In genomic region chr13:15227641-15228040, GRCm38 (mm10) we compare ENCODE assay signal across 16 mouse cellular contexts.
"Had no signal": no experiment of that assay in that cellular context is flagged by ENCODE, and none has a peak within 500 bp of the region (broad histone marks: within the 10 kb centered on the region; RNA-seq: fewer than 3 reads in every experiment).

No protein-coding gene starts in this region.

- H3K4me3 ChIP-seq: midbrain, embryonic 10.5 days; midbrain, embryonic 12.5 days; myocyte; neural tube, embryonic 13.5 days; neural tube, embryonic 15.5 days; stomach, embryonic 15.5 days had no signal

- DNase-seq: lung, adult 18-20 months; lung, embryonic 14.5 days; lung, postnatal 4 days; midbrain, embryonic 14.5 days; right cerebral cortex, postnatal 14 days; thymus, adult 18-20 months; thymus, postnatal 14 days; thymus, postnatal 36 days had no signal

- H3K27ac ChIP-seq: liver, embryonic 14.5 days; midbrain, embryonic 10.5 days; midbrain, embryonic 12.5 days; neural tube, embryonic 13.5 days; neural tube, embryonic 15.5 days; stomach, embryonic 15.5 days had no signal

- H3K9me3 ChIP-seq: midbrain, embryonic 10.5 days; midbrain, embryonic 12.5 days; neural tube, embryonic 13.5 days; neural tube, embryonic 15.5 days; stomach, embryonic 15.5 days had no signal

- H3K4me2 ChIP-seq: lung, embryonic 14.5 days; midbrain, embryonic 12.5 days; neural tube, embryonic 13.5 days; neural tube, embryonic 15.5 days; stomach, embryonic 15.5 days had no signal

- H3K4me1 ChIP-seq: midbrain, embryonic 10.5 days; midbrain, embryonic 12.5 days; neural tube, embryonic 13.5 days; neural tube, embryonic 15.5 days; stomach, embryonic 15.5 days had no signal

- H3K9ac ChIP-seq: liver, embryonic 14.5 days; lung, embryonic 14.5 days; midbrain, embryonic 12.5 days; neural tube, embryonic 13.5 days; neural tube, embryonic 15.5 days; stomach, embryonic 15.5 days had no signal

- ATAC-seq: midbrain, embryonic 16.5 days had no signal

- H3K27me3 ChIP-seq: midbrain, embryonic 12.5 days; neural tube, embryonic 13.5 days; neural tube, embryonic 15.5 days; stomach, embryonic 15.5 days had no signal

- H3K36me3 ChIP-seq: midbrain, embryonic 10.5 days; midbrain, embryonic 12.5 days; neural tube, embryonic 13.5 days; neural tube, embryonic 15.5 days; stomach, embryonic 15.5 days had no signal
